Mouse (Mus musculus): ENCODE measurements at regions not wholly inside any gene's neighbourhood (a gene's known extent, or its start where the extent isn't known, plus 50 kb on each side); places are given as distances from the start of the nearest gene placed in this dataset.

DNA sequence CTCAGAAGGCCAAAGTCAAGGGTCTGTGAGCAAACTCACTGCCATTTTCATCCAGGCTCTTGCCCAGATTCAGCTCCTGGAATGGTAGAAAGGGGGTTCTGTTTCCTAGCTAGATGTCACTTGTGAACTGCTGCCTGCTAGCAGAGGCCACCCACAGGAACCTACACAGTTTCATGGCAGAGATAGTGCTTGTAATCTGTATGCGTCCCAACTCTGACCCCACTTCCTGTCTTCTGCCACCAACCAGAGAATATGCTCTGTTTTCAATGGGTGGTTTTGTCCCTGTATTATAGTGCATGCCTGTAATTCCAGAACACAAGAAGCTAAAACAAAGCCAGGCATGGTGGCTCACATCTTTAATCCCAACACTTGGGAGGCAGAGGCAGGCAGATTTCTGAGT lies 176.9 kb downstream of the Bcor start:
- no peak for ATAC-seq (replicated peaks; ENCODE audit: insufficient number of reproducible peaks, low FRiP score, low TSS enrichment, poor library complexity, severe bottlenecking)
